In genomic region chr2:144078897-144079296, GRCm38 (mm10) we compare ENCODE assay signal across 39 mouse cellular contexts. TPM values are rescaled to one million over a fixed set of nuclear protein-coding genes. Genes with fewer than 3 reads are reported as not detected.
"Had no signal": no experiment of that assay in that cellular context is flagged by ENCODE, and none has a peak within 500 bp of the region (broad histone marks: within the 10 kb centered on the region; RNA-seq: fewer than 3 reads in every experiment).

No protein-coding gene starts in this region.

- DNase-seq: gastrocnemius, adult 2 months; gastrocnemius, postnatal 10 days; gastrocnemius, postnatal 36 days; heart, adult 11 months; heart, adult 2 months; heart, postnatal 14 days; heart, postnatal 36 days; kidney, adult 18-20 months; kidney, adult 8-10 months; kidney, postnatal 10 days; kidney, postnatal 25 days; kidney, postnatal 4 days; layer of hippocampus, adult 9-11 months; layer of hippocampus, postnatal 36 days; liver had no signal

- H3K36me3 ChIP-seq: heart, embryonic 13.5 days; heart, embryonic 15.5 days; hindbrain, embryonic 10.5 days; hindbrain, embryonic 12.5 days; limb, embryonic 10.5 days; limb, embryonic 12.5 days had no signal

- H3K4me2 ChIP-seq: heart, embryonic 11.5 days; heart, embryonic 13.5 days; heart, embryonic 15.5 days; hindbrain, embryonic 12.5 days; hindbrain, embryonic 14.5 days; limb, embryonic 12.5 days; liver, embryonic 11.5 days had no signal

- H3K4me1 ChIP-seq: hindbrain, embryonic 12.5 days; limb, embryonic 12.5 days had no signal

- H3K9ac ChIP-seq: heart, embryonic 13.5 days; heart, embryonic 15.5 days; hindbrain, embryonic 12.5 days; hindbrain, embryonic 14.5 days; limb, embryonic 12.5 days had no signal

- H3K4me3 ChIP-seq: gastrocnemius, adult 2 months; heart, adult 2 months; heart, embryonic 13.5 days; heart, embryonic 15.5 days; hindbrain, embryonic 10.5 days; hindbrain, embryonic 12.5 days; limb, embryonic 10.5 days; limb, embryonic 12.5 days had no signal

- H3K27ac ChIP-seq: gastrocnemius, adult 2 months; heart, adult 2 months; heart, embryonic 13.5 days; heart, embryonic 15.5 days; hindbrain, embryonic 10.5 days; hindbrain, embryonic 12.5 days; hindbrain, embryonic 14.5 days; limb, embryonic 10.5 days; limb, embryonic 12.5 days had no signal

- H3K9me3 ChIP-seq: heart, embryonic 13.5 days; heart, embryonic 15.5 days; hindbrain, embryonic 10.5 days; hindbrain, embryonic 12.5 days; limb, embryonic 10.5 days; limb, embryonic 12.5 days had no signal

- H3K27me3 ChIP-seq: heart, embryonic 15.5 days; hindbrain, embryonic 12.5 days; limb, embryonic 12.5 days had no signal

- ATAC-seq: forebrain, embryonic 16.5 days; hindbrain, embryonic 16.5 days; inflammation-experienced regulatory T-cells, adult 6 months had no signal

RNA-seq across cellular contexts. Expression of gene Banf2, which starts 46.0 kb away (rescaled TPM):
- total RNA-seq: gastrocnemius, adult 2 months; gastrocnemius, postnatal 10 days; gastrocnemius, postnatal 36 days; heart, adult 2 months; heart, postnatal 14 days; heart, postnatal 36 days; layer of hippocampus, adult 18-20 months; layer of hippocampus, adult 8-10 months; layer of hippocampus, postnatal 14 days; layer of hippocampus, postnatal 36 days; left cerebral cortex, adult 18-20 months; left cerebral cortex, adult 8-10 months; left cerebral cortex, postnatal 10 days; left cerebral cortex, postnatal 25 days had no signal
- polyA plus RNA-seq: forebrain, embryonic 16.5 days; frontal cortex, adult 2 months; heart, adult 2 months; heart, embryonic 11.5 days; heart, embryonic 13.5 days; heart, embryonic 15.5 days; heart, postnatal 0 days; hindbrain, embryonic 10.5 days; hindbrain, embryonic 12.5 days; hindbrain, embryonic 14.5 days; hindbrain, embryonic 16.5 days; inflammation-experienced regulatory T-cells, adult 6 months; kidney, embryonic 14.5 days; kidney, embryonic 16.5 days; limb, embryonic 10.5 days; limb, embryonic 12.5 days; limb, embryonic 14.5 days; liver, embryonic 11.5 days had no signal
